Mouse (Mus musculus) heart, embryonic 14.5 days (tissue): ENCODE data around the gene Cwh43. TPM values are rescaled to one million over a fixed set of nuclear protein-coding genes. Genes with fewer than 3 reads are reported as not detected.
"Not testable (repeated sequence)": the region's sequence is repeated elsewhere in the genome, so short reads cannot be mapped to it uniquely, and the experiment has no call there.

ENCODE experiments used
- ATAC-seq: fragments of 200-750 bp; cut with Nextera tagmentation; 2 replicates; pipeline ENCODE4 v1.8.0; 2017; ENCODE audit warnings: low read depth, moderate TSS enrichment; ENCODE audit not compliant: insufficient number of reproducible peaks, insufficient read depth, low FRiP score
- H3K27ac ChIP-seq, 2 experiments: fragments of 200-500 bp in 1 of 2; fragments of 300-500 bp in 1 of 2; sonication (generic) in 1 of 2; replicated peaks in 1 of 2; 2 replicates each; pipeline ENCODE4 v1.5.1; 2012 to 2014; ENCODE audit warnings: low read depth in 2 of 2, low read length in 2 of 2, control low read depth in 1 of 2, mild to moderate bottlenecking in 1 of 2, mixed read lengths in 1 of 2; ENCODE audit not compliant: control insufficient read depth in 1 of 2, insufficient read depth in 1 of 2
- H3K27me3 ChIP-seq: fragments of 300-500 bp; sonication (generic); 2 replicates; pipeline ENCODE4 v1.6.1; 2014; ENCODE audit warnings: mild to moderate bottlenecking, low read length, control low read depth; ENCODE audit not compliant: control insufficient read depth, insufficient read depth
- H3K36me3 ChIP-seq: fragments of 300-500 bp; sonication (generic); 2 replicates; pipeline ENCODE4 v1.6.1; 2014; ENCODE audit warnings: mild to moderate bottlenecking, control low read depth, low read length, mixed read lengths; ENCODE audit not compliant: control insufficient read depth, insufficient read depth
- H3K4me1 ChIP-seq, 2 experiments: fragments of 200-500 bp in 1 of 2; fragments of 300-500 bp in 1 of 2; sonication (generic) in 1 of 2; 2 replicates each; pipeline ENCODE4 v1.6.1; 2012 to 2014; ENCODE audit warnings: low read length in 2 of 2, control low read depth in 1 of 2, mixed read lengths in 1 of 2; ENCODE audit not compliant: control insufficient read depth in 2 of 2, insufficient read depth in 2 of 2
- H3K4me2 ChIP-seq: fragments of 300-500 bp; sonication (generic); 2 replicates; pipeline ENCODE4 v1.6.1; 2014; ENCODE audit warnings: mild to moderate bottlenecking, low read length
- H3K4me3 ChIP-seq, 2 experiments: fragments of 200-500 bp in 1 of 2; fragments of 300-500 bp in 1 of 2; sonication (generic) in 1 of 2; 2 replicates each; pipeline ENCODE4 v1.5.1; 2012 to 2014; ENCODE audit warnings: low read length in 2 of 2, mild to moderate bottlenecking in 2 of 2, control low read depth in 1 of 2, low read depth in 1 of 2, moderate library complexity in 1 of 2; ENCODE audit not compliant: control insufficient read depth in 1 of 2, insufficient read depth in 1 of 2
- H3K9ac ChIP-seq: fragments of 300-500 bp; sonication (generic); 2 replicates; pipeline ENCODE4 v1.6.1; 2014; ENCODE audit warnings: mild to moderate bottlenecking, low read length
- H3K9me3 ChIP-seq: fragments of 300-500 bp; sonication (generic); 2 replicates; pipeline ENCODE4 v1.6.1; 2016; ENCODE audit warnings: low read length, control low read depth; ENCODE audit not compliant: control insufficient read depth
- WGBS: fragments of 180-500 bp; shearing (Covaris S2); extraction: QIAGEN DNeasy Blood & Tissue Kit; methylation state at CpG from one replicate; pipeline ENCODE4 v1.1.7; 2014; 5-methylcytosine and 5-hydroxymethylcytosine counted together
- polyA plus RNA-seq: library from polyadenylated mRNA; unstranded; fragments of >200 nt; fragmentation: Nextera tagmentation; extraction: Ambion mirVana; gene quantifications from 2 replicates; pipeline ENCODE4 v1.2.1, GENCODE M21; 2014

Cwh43 gene
- polyA plus RNA-seq, 1 experiment from 2014 or later: not detected

GRCm38 (mm10) chr5:73454502-73455306 lies 48.8 kb downstream of the Cwh43 start:
- ATAC-seq: no peak
- no peaks in the 10 kb centered on the region for H3K27me3 ChIP-seq
- no peaks in the 10 kb centered on the region for H3K9me3 ChIP-seq
- no peaks in the 10 kb centered on the region for H3K36me3 ChIP-seq
- H3K4me2 ChIP-seq: no peak overlapping the region
- H3K9ac ChIP-seq: no peak overlapping the region
- H3K27ac ChIP-seq: no peak overlapping the region
- H3K4me3 ChIP-seq: no peak overlapping the region
- 77% methylated on average over 2 of the region's 2 CpGs for WGBS
- H3K4me1 ChIP-seq: no peaks in the 10 kb centered on the region; a peak in 1 of 4 replicates

- H3K27ac ChIP-seq: no peak overlapping the region
- no peaks in the 10 kb centered on the region for H3K36me3 ChIP-seq
- H3K27me3 ChIP-seq: no peaks in the 10 kb centered on the region
- H3K4me2 ChIP-seq: no peak overlapping the region
- H3K9ac ChIP-seq: no peak overlapping the region
- no peaks in the 10 kb centered on the region; a peak in 1 of 4 replicates for H3K4me1 ChIP-seq
- H3K4me3 ChIP-seq: no peak overlapping the region
- no peak for ATAC-seq
- no peaks in the 10 kb centered on the region for H3K9me3 ChIP-seq
- 78% methylated on average over 5 of the region's 5 CpGs for WGBS
These were observed 49.4 kb downstream of the Cwh43 start for GRCm38 (mm10) chr5:73455307-73455687.

- Histone ChIP-seq H3K27me3 (no peaks in the 10 kb centered on the region), H3K4me1 (no peaks in the 10 kb centered on the region), H3K9ac (no peak overlapping the region), H3K27ac (no peak overlapping the region), H3K4me2 (no peak overlapping the region), H3K4me3 (no peak overlapping the region), H3K36me3 (no peaks in the 10 kb centered on the region), H3K9me3 (no peaks in the 10 kb centered on the region)
- 75% methylated on average over 16 of the region's 16 CpGs for WGBS
- ATAC-seq: no peak
These were observed 62.9 kb downstream of the Cwh43 start for GRCm38 (mm10) chr5:73468462-73469433.

GRCm38 (mm10) chr5:73474412-73475405 lies 68.8 kb downstream of the Cwh43 start:
- 74% methylated on average over 20 of the region's 20 CpGs for WGBS
- no peak overlapping the region for H3K27ac ChIP-seq
- H3K9me3 ChIP-seq: no peaks in the 10 kb centered on the region
- no peak for ATAC-seq
- H3K9ac ChIP-seq: no peak overlapping the region
- H3K4me3 ChIP-seq: no peak overlapping the region
- no peaks in the 10 kb centered on the region for H3K4me1 ChIP-seq
- H3K27me3 ChIP-seq: no peaks in the 10 kb centered on the region
- H3K36me3 ChIP-seq: no peaks in the 10 kb centered on the region
- H3K4me2 ChIP-seq: no peak overlapping the region

GRCm38 (mm10) chr5:73480700-73481099 lies 74.8 kb downstream of the Cwh43 start, which contains the start of gene Dcun1d4:
TSS of gene Dcun1d4 (plus strand) at chr5:73481000.
- Histone ChIP-seq H3K4me3 (no peak within 1 kb of the TSS), H3K4me2 (no peak within 1 kb of the TSS), H3K27ac (no peak within 1 kb of the TSS), H3K9me3 (no peaks in the 10 kb centered on the region), H3K9ac (no peak within 1 kb of the TSS), H3K27me3 (no peaks in the 10 kb centered on the region), H3K36me3 (no peaks in the 10 kb centered on the region), H3K4me1 (no peaks in the 10 kb centered on the region)
- no peak for ATAC-seq
- 75% methylated on average over 7 of the region's 7 CpGs for WGBS

- Histone ChIP-seq H3K4me3 (no peak overlapping the region), H3K9me3 (no peaks in the 10 kb centered on the region), H3K27ac (no peak overlapping the region), H3K9ac (no peak overlapping the region), H3K4me1 (no peaks in the 10 kb centered on the region), H3K27me3 (no peaks in the 10 kb centered on the region), H3K36me3 (no peaks in the 10 kb centered on the region), H3K4me2 (no peak overlapping the region)
- no peak for ATAC-seq
- WGBS: 82% methylated on average over 7 of the region's 7 CpGs
These were observed 75.5 kb downstream of the Cwh43 start for GRCm38 (mm10) chr5:73481401-73481800.

- WGBS: 92% methylated on average over 1 of the region's 1 CpGs
- H3K9ac ChIP-seq, H3K4me3 ChIP-seq, H3K9me3 ChIP-seq, H3K27me3 ChIP-seq, H3K4me2 ChIP-seq, H3K27ac ChIP-seq, H3K36me3 ChIP-seq, ATAC-seq, H3K4me1 ChIP-seq: not testable (repeated sequence)
These were observed 76.5 kb downstream of the Cwh43 start for GRCm38 (mm10) chr5:73482381-73482780.
